Mouse (Mus musculus): ENCODE results near the gene Ankfy1.
"Not testable (repeated sequence)": the region's sequence is repeated elsewhere in the genome, so short reads cannot be mapped to it uniquely, and the experiment has no call there.

Ankfy1 gene

GRCm38 (mm10) chr11:72723165-72723564 is 33.4 kb downstream of the Ankfy1 start:
- no peak for DNase-seq

GRCm38 (mm10) chr11:72723871-72724270 is 34.1 kb downstream of the Ankfy1 start:
- DNase-seq: peak; percentile 21 to 52

- DNase-seq: no peak
These were observed 36.2 kb downstream of the Ankfy1 start for GRCm38 (mm10) chr11:72726023-72726422.

GRCm38 (mm10) chr11:72733736-72734135 is 43.9 kb downstream of the Ankfy1 start:
- no peak for DNase-seq

- no peak for DNase-seq
These were observed 45.2 kb downstream of the Ankfy1 start for GRCm38 (mm10) chr11:72734840-72735518.

GRCm38 (mm10) chr11:72735519-72735860 is 45.7 kb downstream of the Ankfy1 start:
- no peak for DNase-seq

GRCm38 (mm10) chr11:72736320-72736719 is 46.5 kb downstream of the Ankfy1 start:
- no peak for DNase-seq

- DNase-seq: peak; percentile 22 to 49
These were observed 47.7 kb downstream of the Ankfy1 start for GRCm38 (mm10) chr11:72737517-72737916.

GRCm38 (mm10) chr11:72739048-72739447 is 49.2 kb downstream of the Ankfy1 start:
- no peak for DNase-seq

- DNase-seq: no peak
These were observed 62.1 kb downstream of the Ankfy1 start for GRCm38 (mm10) chr11:72751956-72752355.

- DNase-seq: peak; percentile 49 to 71
These were observed 68.5 kb downstream of the Ankfy1 start for GRCm38 (mm10) chr11:72758316-72758715.

- DNase-seq: no peak
These were observed 69.8 kb downstream of the Ankfy1 start for GRCm38 (mm10) chr11:72759581-72759980.

- no peak for DNase-seq
These were observed 71.0 kb downstream of the Ankfy1 start for GRCm38 (mm10) chr11:72760781-72761180.

GRCm38 (mm10) chr11:72764270-72764669 is 74.5 kb downstream of the Ankfy1 start:
- no peak for DNase-seq

GRCm38 (mm10) chr11:72767716-72768115 is 77.9 kb downstream of the Ankfy1 start:
- DNase-seq: no peak

- no peak for DNase-seq
These were observed 79.3 kb downstream of the Ankfy1 start for GRCm38 (mm10) chr11:72769061-72769460.

GRCm38 (mm10) chr11:72770324-72770723 is 80.5 kb downstream of the Ankfy1 start:
- DNase-seq: no peak

GRCm38 (mm10) chr11:72770816-72771215 is 81.0 kb downstream of the Ankfy1 start:
- DNase-seq: no peak

- DNase-seq: no peak
These were observed 81.7 kb downstream of the Ankfy1 start for GRCm38 (mm10) chr11:72771461-72771860.

GRCm38 (mm10) chr11:72772611-72773010 is 82.8 kb downstream of the Ankfy1 start:
- DNase-seq: not testable (repeated sequence)

- no peak for DNase-seq
These were observed 89.2 kb downstream of the Ankfy1 start for GRCm38 (mm10) chr11:72778957-72779356.

GRCm38 (mm10) chr11:72782103-72782502 is 92.3 kb downstream of the Ankfy1 start:
- DNase-seq: no peak

- no peak for DNase-seq
These were observed 92.7 kb downstream of the Ankfy1 start for GRCm38 (mm10) chr11:72782503-72782902.

GRCm38 (mm10) chr11:72792033-72792432 is 102.2 kb downstream of the Ankfy1 start:
- no peak for DNase-seq

- DNase-seq: no peak
These were observed 105.3 kb downstream of the Ankfy1 start for GRCm38 (mm10) chr11:72795149-72795454.

All from cerebellum, postnatal 25 days (tissue).